Mouse (Mus musculus) hindbrain, embryonic 14.5 days (tissue): ENCODE measurements around the gene Camk1. TPM values are rescaled to one million over a fixed set of nuclear protein-coding genes. Genes with fewer than 3 reads are reported as not detected.
"Not testable (repeated sequence)": the region's sequence is repeated elsewhere in the genome, so short reads cannot be mapped to it uniquely, and the experiment has no call there.

ENCODE experiments used
- ATAC-seq: fragments of 200-750 bp; cut with Nextera tagmentation; 2 replicates; pipeline ENCODE4 v1.8.0; 2017; ENCODE audit warnings: moderate number of reproducible peaks, mild to moderate bottlenecking, moderate TSS enrichment, moderate library complexity; ENCODE audit not compliant: low FRiP score
- DNase-seq: peaks from one replicate; pipeline ENCODE4 v3.0.0-alpha.2; 2015; ENCODE audit warnings: low spot score
- H3K27ac ChIP-seq: fragments of 300-500 bp; sonication (generic); 2 replicates; pipeline ENCODE4 v1.5.1; 2014; ENCODE audit warnings: mild to moderate bottlenecking, moderate library complexity
- H3K27me3 ChIP-seq: fragments of 300-500 bp; sonication (generic); 2 replicates; pipeline ENCODE4 v1.6.1; 2014; ENCODE audit warnings: mild to moderate bottlenecking, low read length, mixed read lengths; ENCODE audit not compliant: control insufficient read depth, insufficient read depth
- H3K36me3 ChIP-seq: fragments of 300-500 bp; sonication (generic); replicated peaks from 2 replicates; pipeline ENCODE4 v1.6.1; 2014; ENCODE audit not compliant: control insufficient read depth, insufficient read depth
- H3K4me1 ChIP-seq: fragments of 300-500 bp; sonication (generic); replicated peaks from 2 replicates; pipeline ENCODE4 v1.6.1; 2014; ENCODE audit warnings: antibody characterized with exemption, low read length, mixed read lengths; ENCODE audit not compliant: control insufficient read depth, insufficient read depth
- H3K4me2 ChIP-seq: fragments of 300-500 bp; sonication (generic); replicated peaks from 2 replicates; pipeline ENCODE4 v1.6.1; 2014; ENCODE audit warnings: mild to moderate bottlenecking, moderate library complexity
- H3K4me3 ChIP-seq: fragments of 300-500 bp; sonication (generic); replicated peaks from 2 replicates; pipeline ENCODE4 v1.5.1; 2014; ENCODE audit warnings: mild to moderate bottlenecking, low read length
- H3K9ac ChIP-seq: fragments of 300-500 bp; sonication (generic); 2 replicates; pipeline ENCODE4 v1.6.1; 2014
- H3K9me3 ChIP-seq: fragments of 300-500 bp; sonication (generic); 2 replicates; pipeline ENCODE4 v1.6.1; 2016; ENCODE audit warnings: low read length; ENCODE audit not compliant: control insufficient read depth
- WGBS: fragments of 180-500 bp; shearing (Covaris S2); extraction: QIAGEN DNeasy Blood & Tissue Kit; methylation state at CpG from one replicate; pipeline ENCODE4 v1.1.7; 2014; 5-methylcytosine and 5-hydroxymethylcytosine counted together
- polyA plus RNA-seq: library from polyadenylated mRNA; unstranded; fragments of >200 nt; fragmentation: Nextera tagmentation; extraction: Ambion mirVana; gene quantifications from 2 replicates; pipeline ENCODE4 v1.2.1, GENCODE M21; 2014

Gene Camk1
- polyA plus RNA-seq, 1 experiment from 2014 or later: 111 TPM

DNA sequence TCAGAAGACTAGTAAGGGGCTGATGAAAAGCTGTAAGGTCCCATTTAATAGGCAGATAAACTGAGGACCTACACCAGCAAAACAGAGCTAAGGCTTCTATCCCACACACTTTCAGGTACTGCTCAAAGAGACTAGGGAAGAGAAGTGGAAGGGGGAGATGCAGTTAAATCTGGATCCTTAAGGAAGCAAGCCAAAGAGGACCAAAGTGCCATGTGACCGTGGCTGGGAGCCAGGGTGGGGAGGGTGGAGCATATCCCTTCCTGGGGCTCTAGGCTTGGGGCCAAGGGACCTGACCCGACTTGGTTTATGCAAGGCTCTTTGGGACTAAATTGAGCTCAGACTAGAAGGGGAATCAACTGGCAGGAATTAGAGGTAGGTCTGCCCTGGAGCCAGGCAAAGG, 537 bp upstream of the Camk1 start:
- no peaks in the 10 kb centered on the region for H3K9me3 ChIP-seq
- ATAC-seq (no peak), DNase-seq (no peak)
- no peak overlapping the region for H3K4me3 ChIP-seq
- no peak overlapping the region; the same call in 1 of the 2 replicates for H3K27ac ChIP-seq
- peak overlapping the region; percentile 82; the same call in 1 of the 2 replicates for H3K9ac ChIP-seq
- H3K36me3 ChIP-seq: peaks cover 16% of the 10 kb centered on the region
- WGBS: 53% methylated on average over 2 of the region's 2 CpGs
- peaks cover 31% of the 10 kb centered on the region for H3K4me1 ChIP-seq
- H3K27me3 ChIP-seq: no peaks in the 10 kb centered on the region
- peak overlapping the region; percentile 75 for H3K4me2 ChIP-seq

DNA sequence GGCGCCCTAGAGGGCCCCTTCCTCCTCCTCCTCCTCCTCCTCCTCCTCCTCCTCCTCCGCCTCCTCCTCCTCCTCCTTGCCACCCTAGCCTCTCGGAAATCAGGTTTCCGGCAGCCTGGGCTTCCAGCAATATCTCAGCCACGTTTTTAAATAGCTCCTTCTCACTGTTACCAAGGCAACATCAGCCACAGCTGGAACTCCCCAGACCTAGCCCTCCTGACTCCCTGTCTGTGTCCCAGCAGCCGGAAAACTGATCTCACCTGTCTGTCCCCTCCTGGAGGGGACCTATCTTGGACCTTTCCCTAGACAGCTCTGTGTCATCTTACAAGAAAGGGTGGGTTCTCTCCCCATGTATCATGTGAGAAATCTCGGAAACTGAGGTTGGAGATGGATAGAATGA, 1.5 kb downstream of the Camk1 start:
- ATAC-seq (no peak), DNase-seq (no peak)
- Histone ChIP-seq H3K9me3 (no peaks in the 10 kb centered on the region), H3K4me2 (peak overlapping the region; percentile 75), H3K27ac (no peak overlapping the region), H3K27me3 (no peaks in the 10 kb centered on the region), H3K4me1 (peaks cover 31% of the 10 kb centered on the region), H3K9ac (peak overlapping the region; percentile 82; the same call in 1 of the 2 replicates), H3K36me3 (peaks cover 36% of the 10 kb centered on the region), H3K4me3 (peak overlapping the region; percentile 54)
- 42% methylated on average over 5 of the region's 7 CpGs for WGBS

- Histone ChIP-seq H3K4me3 (no peak overlapping the region), H3K9ac (no peak overlapping the region), H3K27ac (no peak overlapping the region), H3K9me3 (no peaks in the 10 kb centered on the region), H3K4me2 (peak overlapping the region; percentile 75), H3K4me1 (peaks cover 31% of the 10 kb centered on the region), H3K36me3 (peaks cover 41% of the 10 kb centered on the region), H3K27me3 (no peaks in the 10 kb centered on the region)
- ATAC-seq (no peak), DNase-seq (no peak)
- 89% methylated on average over 6 of the region's 6 CpGs for WGBS
Observed at GRCm38 (mm10) chr6:113341574-113341973, 2.2 kb downstream of the Camk1 start.

- Histone ChIP-seq H3K9ac (no peak overlapping the region), H3K27me3 (no peaks in the 10 kb centered on the region), H3K4me2 (no peak overlapping the region), H3K4me3 (no peak overlapping the region), H3K36me3 (peaks cover 76% of the 10 kb centered on the region), H3K9me3 (no peaks in the 10 kb centered on the region), H3K4me1 (peaks cover 9% of the 10 kb centered on the region), H3K27ac (no peak overlapping the region)
- ATAC-seq (no peak), DNase-seq (no peak)
- 73% methylated on average over 8 of the region's 8 CpGs for WGBS
Observed at GRCm38 (mm10) chr6:113336852-113337620, 6.7 kb downstream of the Camk1 start.

- DNase-seq: no peak
- peaks cover 71% of the 10 kb centered on the region for H3K36me3 ChIP-seq
- WGBS: 87% methylated on average over 6 of the region's 6 CpGs
Observed at GRCm38 (mm10) chr6:113334216-113334615, 9.6 kb downstream of the Camk1 start.

DNA sequence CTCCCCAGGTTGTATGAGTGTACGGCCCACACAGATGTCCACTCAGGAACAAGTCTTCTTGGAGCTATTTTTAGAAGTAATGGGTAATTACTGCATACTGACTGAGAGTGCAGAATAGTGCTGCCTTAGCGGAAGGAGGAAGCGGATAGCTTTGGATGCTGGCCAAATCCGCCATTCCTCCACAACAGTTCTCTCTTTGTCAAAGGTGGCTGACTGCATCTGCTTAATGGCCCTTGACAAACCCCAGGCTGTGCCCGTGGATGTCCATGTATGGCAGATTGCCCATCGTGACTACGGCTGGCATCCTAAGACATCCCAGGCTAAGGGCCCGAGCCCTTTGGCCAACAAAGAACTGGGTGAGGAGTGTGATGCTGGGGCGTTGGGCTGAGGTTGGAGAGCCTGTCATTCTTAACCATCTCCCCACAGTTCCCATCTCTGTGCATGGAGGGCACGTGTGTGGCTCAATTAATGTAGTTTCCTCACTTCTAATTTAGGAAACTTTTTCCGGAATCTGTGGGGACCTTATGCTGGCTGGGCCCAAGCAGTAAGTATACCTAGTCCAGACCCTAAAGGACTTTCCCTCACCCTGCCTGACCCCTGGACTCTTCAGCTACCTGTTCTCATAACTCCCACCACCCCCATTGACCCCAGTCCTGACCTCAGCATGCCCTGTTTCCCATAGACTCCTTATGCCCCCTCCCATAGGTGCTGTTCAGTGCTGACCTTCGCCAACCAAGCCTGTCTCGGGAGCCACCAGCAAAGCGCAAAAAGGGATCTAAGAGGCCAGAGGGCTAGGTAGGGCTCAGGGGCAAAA, 10.4 kb downstream of the Camk1 start:
- no peak overlapping the region for H3K4me3 ChIP-seq
- H3K36me3 ChIP-seq: peaks cover 62% of the 10 kb centered on the region
- H3K27me3 ChIP-seq: no peaks in the 10 kb centered on the region
- DNase-seq: peak; percentile 72
- H3K27ac ChIP-seq: no peak overlapping the region
- peak; percentile 81 for ATAC-seq
- 61% methylated on average over 14 of the region's 14 CpGs for WGBS
- H3K4me1 ChIP-seq: 0 out of 2 replicates have a peak, but pooled peaks cover 3% of the 10 kb centered on the region
- H3K9ac ChIP-seq: no peak overlapping the region
- no peak overlapping the region for H3K4me2 ChIP-seq
- H3K9me3 ChIP-seq: no peaks in the 10 kb centered on the region

More at GRCm38 (mm10) chr6:113334216-113334615, 9.6 kb downstream of the Camk1 start:
- H3K4me3 ChIP-seq: no peak overlapping the region
- no peak for ATAC-seq
- H3K27me3 ChIP-seq: no peaks in the 10 kb centered on the region
- no peak overlapping the region for H3K4me2 ChIP-seq
- H3K27ac ChIP-seq: no peak overlapping the region
- no peaks in the 10 kb centered on the region for H3K9me3 ChIP-seq
- H3K4me1 ChIP-seq: 0 out of 2 replicates have a peak, but pooled peaks cover 3% of the 10 kb centered on the region
- H3K9ac ChIP-seq: no peak overlapping the region

DNA sequence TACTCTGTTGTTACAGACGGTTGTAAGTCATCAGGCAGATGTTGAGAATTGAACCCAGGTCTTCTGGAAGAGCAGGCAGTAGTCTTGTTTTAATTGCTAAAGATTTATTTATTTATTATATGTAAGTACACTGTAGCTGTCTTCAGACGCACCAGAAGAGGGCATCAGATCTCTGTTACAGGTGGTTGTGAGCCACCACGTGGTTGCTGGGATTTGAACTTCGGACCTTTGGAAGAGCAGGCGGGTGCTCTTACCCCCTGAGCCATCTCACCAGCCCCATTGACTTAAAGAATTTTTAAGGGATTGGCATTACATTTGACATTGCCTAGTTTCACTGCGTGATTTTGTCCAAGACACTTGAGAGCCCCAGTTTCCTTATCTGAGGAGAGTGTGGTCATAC, 11.1 kb downstream of the Camk1 start:
- DNase-seq: not testable (repeated sequence)
- WGBS: 79% methylated on average over 6 of the region's 6 CpGs

DNA sequence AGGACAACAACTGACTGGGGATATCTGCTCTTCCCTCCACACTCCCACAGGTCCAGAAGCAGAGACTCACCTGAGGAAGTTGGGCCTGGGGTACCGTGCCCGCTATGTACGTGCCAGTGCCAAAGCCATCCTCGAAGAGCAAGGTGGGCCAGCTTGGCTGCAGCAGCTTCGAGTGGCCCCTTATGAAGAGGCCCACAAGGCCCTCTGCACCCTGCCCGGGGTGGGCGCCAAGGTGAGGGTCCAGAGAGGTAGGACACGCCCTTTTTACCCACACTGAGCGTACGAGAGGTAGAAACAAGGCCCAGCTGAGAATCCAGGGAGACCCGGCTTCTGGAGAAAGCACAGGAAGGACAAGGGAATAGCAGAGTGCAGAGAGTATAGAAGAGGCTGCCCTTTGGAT, 12.1 kb downstream of the Camk1 start:
- no peaks in the 10 kb centered on the region for H3K9me3 ChIP-seq
- no peak overlapping the region for H3K4me2 ChIP-seq
- H3K9ac ChIP-seq: no peak overlapping the region
- H3K27ac ChIP-seq: no peak overlapping the region
- H3K36me3 ChIP-seq: peaks cover 46% of the 10 kb centered on the region
- 91% methylated on average over 11 of the region's 11 CpGs for WGBS
- H3K4me3 ChIP-seq: no peak overlapping the region
- ATAC-seq (no peak), DNase-seq (no peak)
- H3K27me3 ChIP-seq: no peaks in the 10 kb centered on the region
- peaks cover 7% of the 10 kb centered on the region; the same call in 1 of the 2 replicates for H3K4me1 ChIP-seq

More for the DNA sequence above, 11.1 kb downstream of the Camk1 start:
- not testable (repeated sequence) for H3K27ac ChIP-seq, H3K9me3 ChIP-seq, H3K4me2 ChIP-seq, H3K9ac ChIP-seq, H3K4me1 ChIP-seq, H3K4me3 ChIP-seq, H3K27me3 ChIP-seq, ATAC-seq
- peaks cover 56% of the 10 kb centered on the region for H3K36me3 ChIP-seq

GRCm38 (mm10) chr6:113330547-113330946, 13.2 kb downstream of the Camk1 start:
- Histone ChIP-seq H3K4me3 (no peak overlapping the region), H3K27me3 (no peaks in the 10 kb centered on the region), H3K4me2 (no peak overlapping the region), H3K9ac (no peak overlapping the region), H3K27ac (no peak overlapping the region), H3K36me3 (peaks cover 36% of the 10 kb centered on the region), H3K4me1 (peaks cover 13% of the 10 kb centered on the region; the same call in 1 of the 2 replicates), H3K9me3 (no peaks in the 10 kb centered on the region)
- no peak for ATAC-seq
- no peak for DNase-seq
- WGBS: 70% methylated on average over 2 of the region's 2 CpGs
